Mouse (Mus musculus): ENCODE data around the gene Fubp3.

DNA sequence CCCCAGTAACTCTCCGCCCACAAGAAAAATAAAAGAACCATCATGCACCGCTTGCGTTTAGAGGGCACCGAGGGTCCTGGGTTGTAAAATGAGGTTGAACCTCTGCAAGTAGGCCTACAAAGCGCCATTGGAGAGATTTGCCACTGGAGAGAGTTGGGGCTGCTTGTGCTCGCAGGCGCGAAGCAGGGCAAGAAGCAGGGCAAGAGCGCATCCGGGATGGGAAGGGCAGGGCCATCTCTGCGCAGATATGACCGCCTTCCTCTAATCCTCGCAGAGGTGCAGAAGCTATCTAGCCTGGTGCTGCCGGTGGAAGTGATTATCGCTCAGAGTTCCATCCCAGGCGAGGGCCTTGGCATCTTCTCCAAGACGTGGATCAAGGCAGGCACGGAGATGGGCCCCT lies 69.5 kb downstream of the Fubp3 start:
- TF ChIP-seq CTCF (IDR thresholded peaks at IDR 0.05): no peak
- no peak for TF ChIP-seq EP300 (IDR thresholded peaks at IDR 0.05; ENCODE audit: insufficient read depth, low read depth, low read length)
- no peak for TF ChIP-seq POLR2A (IDR thresholded peaks at IDR 0.05; ENCODE audit: insufficient read depth, low read depth, low read length)
